Mouse (Mus musculus) liver, adult 2 months (tissue): ENCODE measurements around the gene Prkcb.

Experiments
- CTCF ChIP-seq: fragments of 200-500 bp; IDR thresholded peaks from 2 replicates; pipeline ENCODE4 v1.5.1; 2011; ENCODE audit warnings: low read depth, low read length, control low read depth
- POLR2A ChIP-seq: fragments of 200-500 bp; IDR thresholded peaks from 2 replicates; pipeline ENCODE4 v1.6.1; 2011; ENCODE audit warnings: low read length, control low read depth; ENCODE audit not compliant: insufficient read depth; ENCODE audit errors: extremely low read depth

DNA sequence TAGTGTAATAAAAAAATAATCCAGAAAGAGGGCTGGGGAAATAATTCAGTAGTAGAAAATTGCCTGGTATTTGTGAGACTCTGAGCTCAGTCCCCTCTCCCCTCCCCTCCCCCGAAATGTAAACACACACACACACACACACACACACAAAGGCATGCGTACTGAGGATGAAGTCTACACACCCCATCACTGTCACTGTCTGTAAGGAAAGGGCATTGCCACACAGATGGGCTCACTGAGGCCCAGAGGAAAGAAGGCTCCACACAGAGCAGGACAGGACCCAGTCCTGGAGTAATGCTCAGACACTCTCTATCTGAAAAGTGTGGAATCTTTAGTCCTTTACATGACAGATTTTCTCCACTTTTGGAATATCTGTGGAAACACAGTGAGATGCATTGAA lies 178.2 kb downstream of the Prkcb start:
- TF ChIP-seq POLR2A (no peak), CTCF (no peak)
